Mouse (Mus musculus): Measurements from ENCODE around the gene Pitpnc1.

Pitpnc1 gene

DNA sequence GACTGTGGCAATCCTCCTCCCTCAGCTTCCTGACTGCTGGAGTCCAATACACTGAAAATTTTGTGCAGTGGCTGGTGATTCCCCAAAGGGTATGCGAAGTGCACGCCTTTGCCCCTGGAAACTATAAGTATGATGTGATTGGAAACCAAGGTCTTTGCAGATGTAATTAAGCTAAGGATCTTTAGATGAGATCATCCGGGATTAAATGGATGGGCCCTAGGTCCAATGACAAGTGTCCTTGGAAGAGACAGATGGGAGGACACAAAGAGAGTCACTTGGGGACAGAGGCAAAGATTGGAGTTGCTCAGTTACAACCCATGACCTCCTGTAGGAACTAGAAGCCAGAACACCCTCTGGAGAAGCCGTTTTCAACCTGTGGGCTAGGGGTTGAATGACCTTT lies 233.0 kb downstream of the Pitpnc1 start:
- no peak for DNase-seq (ENCODE audit: low read depth, low spot score)

DNA sequence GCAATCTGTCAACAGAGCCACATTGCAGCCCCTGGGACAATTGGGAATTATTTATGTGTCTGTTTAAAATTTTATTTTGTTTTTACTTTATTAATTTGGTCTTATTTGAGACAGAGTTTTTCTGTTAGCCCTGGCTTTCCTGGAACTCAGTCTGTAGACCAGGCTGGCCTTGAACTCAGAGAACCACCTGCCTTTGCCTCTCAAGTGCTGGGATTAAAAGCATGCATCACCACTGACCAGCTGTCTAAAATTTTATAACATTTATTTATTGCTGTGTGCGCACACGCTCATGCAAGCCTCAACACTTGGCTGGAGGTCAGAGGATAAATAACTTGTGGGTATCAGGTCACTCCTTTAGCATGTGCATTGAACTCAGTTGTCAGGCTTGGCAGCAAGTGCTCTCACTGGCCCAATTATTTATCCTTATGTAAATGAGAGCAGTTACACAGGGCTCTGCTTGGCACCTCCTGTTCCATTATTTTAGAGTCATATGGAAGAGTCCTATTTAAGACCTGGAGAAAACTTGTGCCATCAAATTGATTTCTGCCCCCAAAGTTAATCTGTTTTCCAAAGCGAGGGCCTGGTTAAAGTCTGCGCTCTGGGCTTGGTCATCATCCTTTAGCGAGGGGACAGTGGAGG lies 237.1 kb downstream of the Pitpnc1 start:
- DNase-seq (ENCODE audit: low read depth, low spot score), result no peak

DNA sequence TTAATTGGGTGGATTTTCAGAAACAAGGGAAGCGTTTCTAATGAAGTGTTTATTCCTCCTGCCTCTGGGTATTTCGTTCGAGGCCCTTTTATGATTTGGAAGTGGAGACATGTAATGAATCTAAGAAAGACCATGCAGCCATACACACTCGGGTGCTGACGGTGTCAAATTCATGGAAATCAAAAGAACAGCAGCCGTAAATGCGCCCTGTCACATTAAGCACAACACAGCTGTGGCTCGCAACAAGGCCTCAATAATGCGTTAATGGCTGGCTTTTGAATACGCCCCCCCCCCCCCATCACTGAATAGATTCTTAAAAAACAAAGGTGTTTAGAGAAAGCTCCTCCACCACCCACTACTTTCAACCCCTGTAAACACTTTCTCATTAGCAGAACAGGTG lies 240.4 kb downstream of the Pitpnc1 start:
- DNase-seq (ENCODE audit: low read depth, low spot score), result no peak

DNA sequence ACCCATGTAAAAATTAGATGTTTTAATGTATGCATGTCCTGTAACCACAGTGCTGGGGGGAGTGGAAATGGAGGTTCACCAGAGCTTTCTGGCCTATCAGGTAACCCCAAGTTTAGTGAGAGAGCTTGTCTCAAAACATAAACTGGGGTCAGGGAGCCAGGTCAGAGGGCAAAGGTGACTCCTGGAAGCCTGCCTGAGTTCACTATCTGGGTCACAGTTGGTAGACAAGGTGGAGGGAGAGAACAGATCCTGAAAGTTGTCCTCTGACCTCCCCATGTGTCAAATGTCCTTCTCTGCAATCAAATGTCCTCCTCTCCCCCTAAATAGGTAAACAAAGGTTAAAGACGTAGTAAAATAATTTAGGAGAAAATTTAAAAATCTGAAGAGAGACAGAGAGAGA lies 244.1 kb downstream of the Pitpnc1 start:
- DNase-seq (ENCODE audit: low read depth, low spot score), result no peak

DNA sequence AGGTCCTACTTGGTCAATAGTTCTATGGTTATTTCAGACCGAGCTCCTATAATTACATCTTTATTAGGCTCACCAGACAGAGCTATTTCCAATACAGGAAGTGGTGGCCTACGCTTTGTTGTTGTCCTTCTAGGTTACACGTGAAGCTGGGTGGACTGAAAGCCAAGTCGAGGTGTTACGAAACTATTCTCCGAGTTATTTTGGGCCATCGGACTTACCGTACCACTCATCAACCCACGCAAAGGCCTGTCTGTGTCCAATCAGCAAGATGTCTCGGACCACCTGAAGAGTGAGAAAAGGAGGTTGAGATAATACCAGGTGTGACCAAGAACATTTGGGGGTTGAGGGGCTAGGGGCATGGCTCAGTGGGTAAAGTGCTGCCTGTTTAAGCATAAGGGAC lies 244.5 kb downstream of the Pitpnc1 start:
- no peak for DNase-seq (ENCODE audit: low read depth, low spot score)

DNA sequence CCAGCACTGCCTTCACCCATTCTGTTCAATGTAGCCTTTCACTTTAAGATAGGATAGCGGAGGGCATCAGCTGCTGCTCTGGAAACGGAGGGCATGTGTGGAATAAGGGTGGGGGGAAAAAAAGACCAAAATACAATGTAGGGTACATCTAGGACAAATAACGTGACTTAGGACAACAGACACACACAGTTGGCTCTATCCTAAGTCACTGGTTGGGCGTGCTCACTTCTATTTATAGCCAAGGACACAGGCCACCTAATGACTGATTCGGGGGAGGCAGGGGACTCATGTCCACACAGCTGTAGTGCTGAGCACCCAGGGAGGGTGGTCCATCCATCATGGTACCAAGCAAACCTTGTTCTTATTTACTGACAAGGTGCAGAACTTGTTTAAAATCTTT lies 245.2 kb downstream of the Pitpnc1 start:
- DNase-seq (ENCODE audit: low read depth, low spot score), result no peak

DNA sequence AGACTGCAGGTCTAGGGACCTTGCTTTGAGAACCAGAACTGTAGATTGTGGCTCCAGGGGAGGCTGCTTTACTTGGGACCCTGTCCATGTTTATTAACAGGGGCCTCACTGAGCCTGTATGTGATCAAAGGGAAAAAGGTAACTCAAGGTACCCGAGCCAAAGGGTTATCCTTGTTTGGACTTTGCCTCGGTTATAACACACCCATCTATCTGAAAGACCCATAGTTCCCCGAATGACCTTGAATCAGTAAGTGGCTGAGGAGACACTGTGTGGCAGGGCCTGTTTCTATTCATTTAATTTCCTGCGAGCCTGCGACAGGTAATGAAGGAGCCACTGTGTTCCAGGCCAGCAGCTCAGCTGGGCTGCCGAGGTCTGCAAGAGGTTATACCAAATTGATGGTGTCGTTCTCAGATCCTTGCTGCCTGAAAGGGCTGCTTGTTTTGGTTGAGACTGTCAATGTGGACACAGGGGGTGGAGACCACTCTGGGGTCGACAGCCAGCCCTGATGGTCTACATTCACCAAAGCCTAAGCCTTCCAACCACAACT lies 246.8 kb downstream of the Pitpnc1 start:
- no peak for DNase-seq (ENCODE audit: low read depth, low spot score)

DNA sequence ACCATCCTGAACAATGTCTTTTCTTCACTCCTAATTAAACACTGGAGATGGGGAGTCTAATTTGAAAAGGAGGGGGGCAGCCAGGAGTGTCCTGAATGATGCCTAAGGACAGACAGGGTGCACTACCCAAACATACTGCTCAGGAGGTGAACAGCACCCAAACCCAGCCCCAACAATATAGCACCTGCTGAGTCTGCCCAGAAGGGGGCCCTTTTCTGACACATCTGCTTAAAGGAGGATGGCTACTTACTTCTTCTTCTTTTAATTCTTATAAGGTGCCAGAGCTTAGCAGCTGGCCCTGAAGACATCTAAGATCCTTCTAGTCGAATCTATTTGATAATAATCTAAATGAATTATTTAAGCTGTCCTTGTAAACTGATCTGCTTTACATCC lies 247.3 kb downstream of the Pitpnc1 start:
- DNase-seq (ENCODE audit: low read depth, low spot score), result no peak

DNA sequence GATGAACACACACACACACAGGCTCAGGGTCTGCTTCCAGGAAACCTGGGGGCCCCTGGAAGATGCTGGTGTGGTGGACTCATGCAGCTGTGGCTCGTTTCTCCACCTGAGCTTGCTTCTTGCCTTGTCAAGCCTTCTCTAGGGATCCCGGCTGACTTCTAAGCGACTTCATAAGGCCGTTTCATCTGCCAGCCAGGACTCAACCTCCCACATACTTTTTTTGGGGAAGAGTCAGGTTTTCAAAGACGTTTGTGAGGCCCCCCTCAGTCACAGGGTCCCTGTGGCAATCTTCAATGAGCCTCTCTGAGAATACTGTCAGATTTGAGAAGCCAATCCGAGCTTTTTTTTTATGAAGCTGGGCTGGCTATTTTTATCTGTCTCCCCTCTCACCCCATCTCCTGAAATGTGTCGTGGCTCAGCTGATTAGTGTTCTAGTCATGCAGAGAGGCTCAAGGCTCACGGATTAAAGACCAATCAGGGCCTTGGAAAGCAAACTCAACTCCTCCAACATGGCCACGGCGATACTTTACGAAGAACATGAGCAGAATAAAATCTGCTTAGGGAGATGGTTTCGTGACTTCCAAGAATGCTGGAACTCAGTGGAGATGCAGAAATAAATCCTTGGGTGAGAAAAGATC lies 247.8 kb downstream of the Pitpnc1 start:
- no peak for DNase-seq (ENCODE audit: low read depth, low spot score)

DNA sequence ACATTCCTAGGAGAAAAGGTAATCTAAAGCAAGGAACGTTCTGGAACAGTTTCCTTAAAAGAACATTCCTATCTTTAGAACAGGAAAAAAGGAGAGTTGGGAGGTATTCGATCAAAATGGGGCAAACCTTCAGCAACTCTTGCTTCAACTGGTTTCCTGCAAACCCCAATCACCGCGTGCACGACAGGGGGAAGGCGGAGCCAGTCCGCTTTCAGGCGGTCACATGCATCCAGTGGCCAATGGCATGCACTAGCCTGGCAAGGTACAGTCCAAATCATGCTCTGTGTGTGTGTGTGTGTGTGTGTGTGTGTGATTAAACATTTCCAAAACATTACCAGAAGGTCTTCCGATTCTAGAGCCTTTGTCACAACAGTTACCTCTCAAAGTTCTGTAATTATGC lies 255.4 kb downstream of the Pitpnc1 start:
- no peak for DNase-seq (ENCODE audit: low read depth, low spot score)

DNA sequence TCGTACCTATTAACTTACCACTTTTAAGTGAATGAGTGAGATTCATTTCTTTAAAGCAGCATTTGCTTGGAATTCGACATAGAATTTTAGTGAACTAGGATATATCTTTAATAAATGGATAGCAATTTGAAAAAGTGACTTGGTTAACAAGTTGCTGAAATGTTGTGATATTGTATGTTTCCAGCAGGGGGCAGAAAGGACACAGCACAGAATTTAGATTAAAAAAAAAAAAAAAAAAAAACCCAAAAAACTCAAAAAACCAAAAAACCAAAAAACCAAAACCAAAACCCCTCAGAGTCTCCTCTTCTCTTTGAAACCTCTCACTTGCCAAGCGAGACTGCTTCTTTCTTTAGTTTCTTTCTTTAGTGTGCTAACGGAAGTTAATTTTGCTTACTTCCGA lies 256.8 kb downstream of the Pitpnc1 start:
- DNase-seq (ENCODE audit: low read depth, low spot score), result peak; percentile 47

DNA sequence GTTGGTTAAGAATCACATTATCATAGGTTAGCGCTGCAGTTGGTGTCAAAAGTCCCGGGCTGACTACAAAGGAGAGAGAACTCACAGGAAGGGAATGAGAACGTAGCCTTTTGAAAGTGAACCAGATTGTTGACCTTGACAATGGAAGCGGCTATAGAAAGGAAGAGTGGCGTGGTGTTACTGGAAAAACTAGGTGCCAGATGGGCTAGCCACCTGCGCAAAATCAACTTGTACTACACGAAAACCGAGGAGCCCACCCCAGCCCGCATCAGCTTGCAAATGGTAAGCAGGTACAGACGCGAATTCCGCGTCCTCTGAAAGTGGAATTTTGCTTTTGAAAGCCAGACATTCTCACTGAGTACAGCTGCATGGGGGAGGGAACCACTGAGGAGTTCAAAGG lies 260.7 kb downstream of the Pitpnc1 start:
- DNase-seq (ENCODE audit: low read depth, low spot score), result no peak

DNA sequence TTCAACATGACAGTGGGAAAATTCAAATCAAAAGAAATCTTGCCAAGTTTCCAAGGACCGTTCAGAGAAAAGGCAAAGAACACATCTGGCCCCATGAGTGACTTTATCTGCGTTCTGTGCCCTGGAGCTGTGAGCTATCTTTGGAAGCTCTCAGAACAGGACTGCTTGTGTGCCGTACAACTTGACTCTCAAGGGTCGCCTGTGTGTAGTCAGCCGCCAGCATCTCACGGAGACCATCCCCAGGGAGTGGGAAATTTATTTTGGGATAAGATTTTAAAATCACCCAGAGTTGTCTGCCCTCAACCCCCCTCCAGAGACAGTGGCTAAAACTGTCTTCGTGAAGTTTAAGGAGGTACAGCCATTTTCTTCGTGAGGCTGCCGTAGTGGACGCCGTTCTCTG lies 268.7 kb downstream of the Pitpnc1 start:
- no peak for DNase-seq (ENCODE audit: low read depth, low spot score)

DNA sequence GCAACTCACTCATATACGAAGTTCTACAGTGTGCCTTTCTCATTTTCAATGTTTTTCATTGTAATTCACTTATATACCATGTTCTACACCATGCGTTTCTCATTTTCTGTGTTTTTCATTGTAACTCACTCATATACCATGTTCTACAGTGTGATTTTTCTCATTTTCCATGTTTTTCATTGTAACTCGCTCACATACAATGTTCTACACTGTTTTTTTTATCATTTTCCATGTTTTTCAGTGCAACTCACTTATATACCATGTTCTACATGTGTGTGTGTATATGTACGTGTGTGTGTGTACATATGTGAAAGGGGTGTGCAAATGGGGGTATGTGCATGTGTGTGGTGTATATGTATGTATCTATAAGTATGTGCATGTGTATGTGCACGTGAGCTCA lies 271.2 kb downstream of the Pitpnc1 start:
- DNase-seq (ENCODE audit: low read depth, low spot score), result no peak

DNA sequence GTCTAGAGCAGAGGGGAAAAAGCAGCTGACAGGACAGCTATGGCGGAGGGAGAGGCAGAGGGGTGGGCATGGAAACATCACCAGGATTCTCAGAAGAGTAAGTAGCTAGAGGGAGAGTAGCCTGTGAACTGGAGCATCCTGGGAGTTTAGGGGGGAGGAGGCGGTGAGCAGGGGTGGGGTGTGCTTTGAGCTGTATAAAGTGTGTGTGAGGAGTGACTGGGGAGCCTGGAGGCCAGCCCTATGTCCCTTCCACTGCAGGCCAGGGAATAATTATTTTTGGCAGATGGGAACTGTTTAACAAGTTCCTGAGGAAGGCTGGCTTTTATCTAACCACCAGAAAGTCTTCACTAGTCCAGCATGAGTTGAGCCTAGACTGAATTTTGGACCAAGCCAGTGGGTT lies 275.2 kb downstream of the Pitpnc1 start:
- DNase-seq (ENCODE audit: low read depth, low spot score), result no peak

DNA sequence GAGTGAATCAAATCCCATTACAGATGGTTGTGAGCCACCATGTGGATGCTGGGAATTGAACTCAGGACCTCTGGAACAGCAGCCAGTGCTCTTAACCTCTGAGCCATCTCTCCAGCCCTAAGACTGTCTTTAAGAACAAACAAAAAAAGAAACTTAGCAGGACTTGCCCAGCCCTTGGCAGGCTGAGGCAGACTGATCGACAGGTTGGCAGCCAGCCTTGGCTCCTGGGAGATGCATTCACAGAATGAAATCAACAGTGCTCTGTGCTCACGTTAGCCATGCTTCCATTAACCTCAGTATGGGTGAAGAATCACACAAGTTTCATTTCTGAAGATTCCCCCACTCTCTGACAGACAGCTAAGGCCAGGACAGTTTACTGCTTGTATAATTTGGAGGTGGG lies 280.1 kb downstream of the Pitpnc1 start:
- no peak for DNase-seq (ENCODE audit: low read depth, low spot score)

DNA sequence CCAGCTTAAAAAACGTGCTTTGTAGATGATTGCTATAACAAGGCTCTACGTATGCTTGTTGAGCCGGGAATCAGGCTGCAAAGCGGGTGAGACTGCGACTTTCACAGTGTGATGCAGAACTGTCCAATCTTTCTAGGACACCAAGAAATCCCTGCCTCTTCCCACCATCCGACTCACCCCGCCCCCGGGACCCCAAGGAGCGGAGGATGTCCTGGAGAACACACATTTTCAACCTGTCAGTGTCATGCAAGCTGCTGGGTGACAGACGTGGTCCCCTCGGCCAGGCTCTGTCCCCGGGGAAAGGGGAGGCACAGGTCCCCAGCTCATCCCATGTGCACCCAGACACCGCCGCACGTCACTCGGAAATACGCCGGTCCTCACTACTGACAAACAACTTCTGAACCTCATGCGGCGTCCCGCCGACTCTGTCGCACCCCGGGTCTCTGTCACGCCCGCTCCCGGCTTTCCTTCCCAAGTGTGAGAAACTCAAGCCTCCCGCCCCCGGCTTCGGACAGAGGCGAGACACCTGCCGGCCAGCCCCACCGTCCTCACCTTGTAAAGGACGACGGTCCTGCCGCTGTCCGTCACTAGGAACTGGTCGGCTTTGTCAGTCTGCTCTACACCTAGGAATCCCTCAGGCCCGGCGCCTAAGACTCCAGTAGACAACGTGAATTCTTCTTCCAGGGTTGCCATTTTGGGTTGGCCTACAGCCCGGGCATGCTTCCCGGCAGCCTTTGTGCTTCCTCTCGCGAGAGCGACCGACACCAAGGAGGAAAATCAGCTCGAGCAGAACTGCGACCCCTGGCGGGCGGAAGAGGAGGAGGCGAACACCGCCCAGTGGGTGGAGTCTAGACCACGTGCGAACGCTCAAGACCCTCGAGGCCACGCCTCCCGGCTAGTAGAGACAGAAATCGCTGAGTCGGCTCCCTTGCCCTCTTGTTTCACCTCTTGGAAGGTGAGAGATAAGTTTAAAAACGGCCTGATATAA lies 281.6 kb downstream of the Pitpnc1 start, which contains the start of gene Nol11:
Nol11 (minus strand) TSS at position 817 of the 988 bp plus-strand sequence.
- DNase-seq (ENCODE audit: low read depth, low spot score), result peak; percentile 95

DNA sequence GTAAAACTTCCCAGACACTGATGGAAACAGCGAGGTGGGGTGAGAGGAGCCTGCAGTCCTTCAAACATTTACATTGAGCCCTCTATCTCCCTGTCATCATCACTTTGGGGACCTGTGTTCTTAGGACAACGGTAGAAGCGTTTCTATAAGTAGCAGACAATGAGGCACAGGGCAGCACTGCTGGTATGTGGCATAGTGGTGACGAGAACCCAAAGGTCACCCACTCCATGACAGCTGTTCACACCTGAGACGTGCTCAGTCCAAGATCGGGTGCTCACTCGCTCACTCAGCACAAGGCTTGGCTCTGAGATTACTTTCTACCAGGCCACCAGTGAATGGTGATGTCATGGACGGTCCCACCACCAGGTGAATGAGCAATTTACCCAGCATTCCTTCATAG lies 286.7 kb downstream of the Pitpnc1 start:
- DNase-seq (ENCODE audit: low read depth, low spot score), result no peak

DNA sequence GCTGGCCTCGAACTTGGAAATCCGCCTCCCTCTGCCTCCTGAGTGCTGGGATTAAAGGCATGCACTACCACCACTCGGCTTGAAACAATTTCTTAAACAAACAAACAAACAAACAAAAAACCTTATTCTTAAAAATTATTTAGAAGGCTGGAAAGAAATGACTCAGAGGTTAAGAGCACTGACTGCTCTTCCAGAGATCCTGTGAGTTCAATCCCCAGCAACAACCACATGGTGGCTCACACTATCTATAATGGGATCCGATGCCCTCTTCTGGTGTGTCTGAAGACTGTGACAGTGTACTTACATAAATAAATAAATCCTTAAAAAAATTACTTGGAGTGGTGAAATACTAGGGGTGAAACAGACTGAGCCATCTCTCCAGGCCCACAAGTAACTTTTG lies 309.3 kb downstream of the Pitpnc1 start:
- no peak for DNase-seq (ENCODE audit: low read depth, low spot score)

DNA sequence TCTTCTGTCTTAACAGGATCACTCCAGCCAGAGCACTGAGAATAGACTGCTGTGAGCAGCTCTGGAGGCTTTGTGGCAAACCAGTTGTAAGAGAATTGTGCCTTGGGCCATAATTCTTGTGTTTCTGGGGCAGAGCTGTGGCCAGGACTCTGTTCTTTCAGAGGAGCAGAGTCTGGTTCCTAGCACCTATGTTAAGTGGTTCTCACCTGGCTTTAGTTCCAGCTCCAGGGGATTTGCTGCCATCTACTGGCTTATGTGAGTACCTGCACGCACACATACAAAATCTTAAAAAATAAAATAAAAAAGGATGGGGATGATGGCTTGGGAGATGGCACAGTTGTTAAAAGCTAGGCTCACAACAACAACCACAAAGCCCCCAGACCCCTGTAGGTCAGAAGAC lies 311.5 kb downstream of the Pitpnc1 start:
- no peak for DNase-seq (ENCODE audit: low read depth, low spot score)

Measured in telencephalon, adult 2 months (tissue).